12 mouse cellular contexts compared by ENCODE assay signal in genomic region chr11:22779821-22780551, GRCm38 (mm10).
DNase-seq lines count a peak whose midpoint lies in the region; ATAC-seq and TF ChIP-seq lines count a peak whose summit lies in the region.
"Had no signal": no experiment of that assay in that cellular context is flagged by ENCODE, and none has a peak within 500 bp of the region (broad histone marks: within the 10 kb centered on the region; RNA-seq: fewer than 3 reads in every experiment).

No protein-coding gene starts in this region.

- no peak overlapping the region for H3K4me3 ChIP-seq in embryonic facial prominence, embryonic 14.5 days (ENCODE audit: low read depth, low read length)
- H3K4me3 ChIP-seq in embryonic facial prominence, embryonic 10.5 days, result no peak overlapping the region
- H3K4me3 ChIP-seq in stomach, embryonic 14.5 days (ENCODE audit: low read depth, low read length), result no peak overlapping the region
- no peak overlapping the region for H3K4me3 ChIP-seq in stomach, postnatal 0 days (ENCODE audit: low read depth, low read length)
- H3K4me3 ChIP-seq: hindbrain, embryonic 10.5 days; limb, embryonic 12.5 days had no signal

- no peaks in the 10 kb centered on the region for H3K27me3 ChIP-seq in embryonic facial prominence, embryonic 14.5 days (replicated peaks; ENCODE audit: control insufficient read depth, insufficient read depth, low read length)
- no peaks in the 10 kb centered on the region for H3K27me3 ChIP-seq in embryonic facial prominence, embryonic 10.5 days (replicated peaks; ENCODE audit: low read depth, poor library complexity, severe bottlenecking)
- H3K27me3 ChIP-seq in stomach, embryonic 14.5 days (ENCODE audit: control insufficient read depth, insufficient read depth, low read length), result no peaks in the 10 kb centered on the region
- H3K27me3 ChIP-seq in stomach, postnatal 0 days (ENCODE audit: control insufficient read depth, insufficient read depth, low read length), result no peaks in the 10 kb centered on the region
- no peaks in the 10 kb centered on the region for H3K27me3 ChIP-seq in splenic B cell, adult 2 months (ENCODE audit: control insufficient read depth, insufficient read depth, low read length, poor library complexity, severe bottlenecking)
- H3K27me3 ChIP-seq: limb, embryonic 12.5 days had no signal

- WGBS in embryonic facial prominence, embryonic 14.5 days, result 73% methylated on average over 6 of the region's 6 CpGs
- WGBS in embryonic facial prominence, embryonic 10.5 days, result 83% methylated on average over 6 of the region's 6 CpGs
- WGBS in stomach, embryonic 14.5 days, result 70% methylated on average over 6 of the region's 6 CpGs
- WGBS in stomach, postnatal 0 days, result 65% methylated on average over 6 of the region's 6 CpGs

- H3K9ac ChIP-seq in embryonic facial prominence, embryonic 14.5 days (ENCODE audit: low read depth, low read length), result no peak overlapping the region
- no peak overlapping the region for H3K9ac ChIP-seq in stomach, embryonic 14.5 days (replicated peaks; ENCODE audit: low read depth, low read length)
- no peak overlapping the region for H3K9ac ChIP-seq in stomach, postnatal 0 days (ENCODE audit: low read length)
- H3K9ac ChIP-seq: limb, embryonic 12.5 days had no signal

- no peak for TF ChIP-seq EP300 in stomach, postnatal 0 days (optimal IDR thresholded peaks at IDR 0.05)

- H3K27ac ChIP-seq in embryonic facial prominence, embryonic 14.5 days (replicated peaks; ENCODE audit: low read depth, low read length), result no peak overlapping the region
- H3K27ac ChIP-seq in embryonic facial prominence, embryonic 10.5 days (replicated peaks), result no peak overlapping the region
- peak overlapping the region; percentile 44; the same call in 1 of the 2 replicates for H3K27ac ChIP-seq in stomach, embryonic 14.5 days (ENCODE audit: low read length)
- no peak overlapping the region for H3K27ac ChIP-seq in stomach, postnatal 0 days (replicated peaks)
- H3K27ac ChIP-seq: hindbrain, embryonic 10.5 days; limb, embryonic 12.5 days had no signal

- no peaks in the 10 kb centered on the region for H3K4me1 ChIP-seq in embryonic facial prominence, embryonic 14.5 days (ENCODE audit: control insufficient read depth, insufficient read depth, low read length)
- 0 out of 2 replicates have a peak, but pooled peaks cover 3% of the 10 kb centered on the region for H3K4me1 ChIP-seq in embryonic facial prominence, embryonic 10.5 days
- no peaks in the 10 kb centered on the region for H3K4me1 ChIP-seq in stomach, embryonic 14.5 days (ENCODE audit: control insufficient read depth, insufficient read depth, low read length)
- H3K4me1 ChIP-seq in stomach, postnatal 0 days (replicated peaks; ENCODE audit: control insufficient read depth, insufficient read depth), result no peaks in the 10 kb centered on the region

- ATAC-seq in embryonic facial prominence, embryonic 14.5 days (ENCODE audit: low read depth), result no peak
- ATAC-seq in stomach, embryonic 14.5 days (ENCODE audit: insufficient number of reproducible peaks, insufficient read depth, low FRiP score, low read depth), result no peak
- no peak; the same call in 1 of the 2 replicates for ATAC-seq in stomach, postnatal 0 days (ENCODE audit: low FRiP score, low TSS enrichment)
- no peak for ATAC-seq in activated CD4-positive, CD25-positive, alpha-beta regulatory T cell, adult 4 months

- peak; percentile 15 for DNase-seq in embryonic facial prominence, embryonic 14.5 days (ENCODE audit: low spot score)
- no peak for DNase-seq in embryonic facial prominence, embryonic 10.5 days (ENCODE audit: low spot score)
- DNase-seq in stomach, postnatal 0 days (ENCODE audit: low spot score), result no peak
- peak; percentile 30 for DNase-seq in kidney, postnatal 36 days
- DNase-seq in splenic B cell, adult 2 months (ENCODE audit: low read depth, low spot score), result peak; percentile 32
- DNase-seq in frontal cortex, postnatal 10 days (ENCODE audit: low spot score in 2 of 2), result no peak
- DNase-seq: cerebellum, adult 2 months; right cerebral cortex, adult 18-20 months had no signal

- no peak overlapping the region for H3K4me2 ChIP-seq in embryonic facial prominence, embryonic 14.5 days (ENCODE audit: low read depth, low read length)
- H3K4me2 ChIP-seq in stomach, embryonic 14.5 days (replicated peaks; ENCODE audit: low read depth, low read length), result no peak overlapping the region
- H3K4me2 ChIP-seq in stomach, postnatal 0 days (replicated peaks; ENCODE audit: low read depth), result no peak overlapping the region
- H3K4me2 ChIP-seq: limb, embryonic 12.5 days had no signal

- no peak for TF ChIP-seq CTCF in stomach, postnatal 0 days (IDR thresholded peaks at IDR 0.05; ENCODE audit: low read depth)

- H3K9me3 ChIP-seq in embryonic facial prominence, embryonic 14.5 days (ENCODE audit: control insufficient read depth, low read length), result 0 out of 2 replicates have a peak, but pooled peaks cover 4% of the 10 kb centered on the region
- H3K9me3 ChIP-seq in embryonic facial prominence, embryonic 10.5 days, result no peaks in the 10 kb centered on the region
- H3K9me3 ChIP-seq in stomach, embryonic 14.5 days (ENCODE audit: control insufficient read depth, low read depth, low read length), result 0 out of 2 replicates have a peak, but pooled peaks cover 3% of the 10 kb centered on the region
- no peaks in the 10 kb centered on the region for H3K9me3 ChIP-seq in stomach, postnatal 0 days (ENCODE audit: control insufficient read depth, low read length)
- H3K9me3 ChIP-seq: hindbrain, embryonic 10.5 days had no signal

- H3K36me3 ChIP-seq in embryonic facial prominence, embryonic 14.5 days (ENCODE audit: control insufficient read depth, insufficient read depth, low read length), result no peaks in the 10 kb centered on the region
- no peaks in the 10 kb centered on the region for H3K36me3 ChIP-seq in embryonic facial prominence, embryonic 10.5 days (replicated peaks)
- H3K36me3 ChIP-seq in stomach, embryonic 14.5 days (ENCODE audit: control insufficient read depth, insufficient read depth, low read length), result no peaks in the 10 kb centered on the region
- H3K36me3 ChIP-seq in stomach, postnatal 0 days (ENCODE audit: control insufficient read depth, insufficient read depth, low read length), result no peaks in the 10 kb centered on the region
- no peaks in the 10 kb centered on the region for H3K36me3 ChIP-seq in splenic B cell, adult 2 months (ENCODE audit: control insufficient read depth, insufficient read depth, low read length, poor library complexity, severe bottlenecking)
- H3K36me3 ChIP-seq: hindbrain, embryonic 10.5 days; limb, embryonic 12.5 days had no signal

Comparison
In these comparisons a context has a peak if more than half of its experiments do, and no peak if none do; other contexts are left out.
1. DNase-seq: peak in embryonic facial prominence, embryonic 14.5 days (single experiment), kidney, postnatal 36 days (2 of 2) and splenic B cell, adult 2 months (single experiment); none in embryonic facial prominence, embryonic 10.5 days (single experiment), stomach, postnatal 0 days (single experiment) and frontal cortex, postnatal 10 days (0 of 2).